Mouse (Mus musculus) stomach, postnatal 0 days (tissue): ENCODE results near the gene Sync. TPM values are rescaled to one million over a fixed set of nuclear protein-coding genes. Genes with fewer than 3 reads are reported as not detected.

Experiments used
- ATAC-seq: fragments of 200-750 bp; cut with Nextera tagmentation; 2 replicates; pipeline ENCODE4 v1.8.0; 2017; ENCODE audit not compliant: low FRiP score, low TSS enrichment
- DNase-seq: peaks from one replicate; pipeline ENCODE4 v3.0.0-alpha.2; 2016; ENCODE audit warnings: low spot score
- H3K27ac ChIP-seq: fragments of 300-500 bp; sonication (generic); replicated peaks from 2 replicates; pipeline ENCODE4 v1.5.1; 2014; ENCODE audit warnings: mild to moderate bottlenecking, control low read depth
- H3K27me3 ChIP-seq: fragments of 300-500 bp; sonication (generic); 2 replicates; pipeline ENCODE4 v1.6.1; 2014; ENCODE audit warnings: low read length; ENCODE audit not compliant: control insufficient read depth, insufficient read depth
- H3K36me3 ChIP-seq: fragments of 300-500 bp; sonication (generic); 2 replicates; pipeline ENCODE4 v1.6.1; 2014; ENCODE audit warnings: low read length, mixed read lengths; ENCODE audit not compliant: control insufficient read depth, insufficient read depth
- H3K4me1 ChIP-seq: fragments of 300-500 bp; sonication (generic); replicated peaks from 2 replicates; pipeline ENCODE4 v1.6.1; 2014; ENCODE audit warnings: antibody characterized with exemption; ENCODE audit not compliant: control insufficient read depth, insufficient read depth
- H3K4me2 ChIP-seq: fragments of 300-500 bp; sonication (generic); replicated peaks from 2 replicates; pipeline ENCODE4 v1.6.1; 2014; ENCODE audit warnings: low read depth, mild to moderate bottlenecking, control low read depth, moderate library complexity
- H3K4me3 ChIP-seq: fragments of 300-500 bp; sonication (generic); 2 replicates; pipeline ENCODE4 v1.5.1; 2014; ENCODE audit warnings: low read depth, low read length, control low read depth
- H3K9ac ChIP-seq: fragments of 300-500 bp; sonication (generic); 2 replicates; pipeline ENCODE4 v1.6.1; 2014; ENCODE audit warnings: mild to moderate bottlenecking, low read length, control low read depth, mixed read lengths
- H3K9me3 ChIP-seq: fragments of 300-500 bp; sonication (generic); 2 replicates; pipeline ENCODE4 v1.6.1; 2016; ENCODE audit warnings: low read length; ENCODE audit not compliant: control insufficient read depth
- CTCF ChIP-seq: IDR thresholded peaks from 2 replicates; pipeline ENCODE4 v1.5.1; 2016; ENCODE audit warnings: antibody characterized with exemption, low read depth, mild to moderate bottlenecking, moderate library complexity
- EP300 ChIP-seq: optimal IDR thresholded peaks from 2 replicates; pipeline ENCODE3; 2016; ENCODE audit warnings: antibody characterized with exemption
- WGBS: fragments of 180-500 bp; shearing (Covaris S2); extraction: QIAGEN DNeasy Blood & Tissue Kit; methylation state at CpG from one replicate; pipeline ENCODE4 v1.1.7; 2014; 5-methylcytosine and 5-hydroxymethylcytosine counted together
- polyA plus RNA-seq: library from polyadenylated mRNA; unstranded; fragments of >200 nt; fragmentation: Nextera tagmentation; extraction: Ambion mirVana; gene quantifications from 2 replicates; pipeline ENCODE4 v1.2.1, GENCODE M21; 2015

Gene Sync
- polyA plus RNA-seq, result 2.9 and 3.2 TPM in 2 replicates

GRCm38 (mm10) chr4:129287472-129287981 lies at the start of gene Sync:
Sync (plus strand) TSS chr4:129287617.
- H3K9ac ChIP-seq, result peak within 1 kb of the TSS; percentile 61
- H3K4me3 ChIP-seq, result peak within 1 kb of the TSS; percentile 52
- DNase-seq (peak; percentile 59), ATAC-seq (peak; percentile 42)
- under 1% methylated on average over 50 of the region's 53 CpGs for WGBS
- H3K27me3 ChIP-seq, result no peaks in the 10 kb centered on the region
- no peaks in the 10 kb centered on the region for H3K36me3 ChIP-seq
- H3K9me3 ChIP-seq, result no peaks in the 10 kb centered on the region
- peak within 1 kb of the TSS; percentile 92 for H3K4me2 ChIP-seq
- peak within 1 kb of the TSS; percentile 67 for H3K27ac ChIP-seq
- 0 out of 2 replicates have a peak, but pooled peaks cover 2% of the 10 kb centered on the region for H3K4me1 ChIP-seq
- no peak for TF ChIP-seq CTCF
- TF ChIP-seq EP300, result no peak

GRCm38 (mm10) chr4:129237843-129238441 lies 49.5 kb upstream of the Sync start:
- Histone ChIP-seq H3K9me3 (no peaks in the 10 kb centered on the region), H3K27ac (peak overlapping the region; percentile 89), H3K9ac (peak overlapping the region; percentile 36; the same call in 1 of the 2 replicates), H3K4me3 (peak overlapping the region; percentile 64), H3K4me2 (peak overlapping the region; percentile 93), H3K27me3 (no peaks in the 10 kb centered on the region), H3K36me3 (no peaks in the 10 kb centered on the region), H3K4me1 (0 out of 2 replicates have a peak, but pooled peaks cover 6% of the 10 kb centered on the region)
- peak; percentile 58 for DNase-seq
- 0 out of 2 replicates have a peak, but pooled peaks have one; percentile 4 for ATAC-seq
- no peak for TF ChIP-seq EP300
- TF ChIP-seq CTCF, result no peak
- 9% methylated on average over 21 of the region's 21 CpGs for WGBS

DNA sequence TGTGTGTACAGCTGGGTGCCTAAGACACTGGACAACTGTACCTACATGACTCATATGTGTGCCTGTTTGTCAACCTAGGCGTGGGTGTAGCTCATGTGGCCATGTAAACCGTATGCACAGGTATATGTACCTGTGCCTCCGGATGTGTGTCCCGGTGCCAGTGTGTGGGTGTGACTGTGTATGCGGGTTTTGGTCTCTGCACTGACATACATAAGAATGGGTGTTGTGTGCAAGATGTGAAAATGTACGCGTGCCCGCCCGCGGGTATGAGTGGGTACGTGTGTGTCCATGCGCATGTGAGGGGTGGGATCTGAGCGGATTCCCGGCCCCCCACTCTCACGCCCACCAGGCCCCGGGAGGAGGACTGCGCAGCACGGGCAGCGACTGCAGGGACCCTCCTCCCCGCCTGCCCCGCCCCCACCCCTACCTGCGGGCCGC lies 48.8 kb upstream of the Sync start:
- Histone ChIP-seq H3K36me3 (no peaks in the 10 kb centered on the region), H3K27me3 (no peaks in the 10 kb centered on the region), H3K4me3 (peak overlapping the region; percentile 64), H3K9me3 (no peaks in the 10 kb centered on the region), H3K4me2 (peak overlapping the region; percentile 93), H3K4me1 (0 out of 2 replicates have a peak, but pooled peaks cover 6% of the 10 kb centered on the region), H3K9ac (peak overlapping the region; percentile 72), H3K27ac (peak overlapping the region; percentile 89)
- ATAC-seq (peak; percentile 81), DNase-seq (peak; percentile 73)
- 2% methylated on average over 21 of the region's 23 CpGs for whole genome bisulfite sequencing
- TF ChIP-seq CTCF, result no peak

DNA sequence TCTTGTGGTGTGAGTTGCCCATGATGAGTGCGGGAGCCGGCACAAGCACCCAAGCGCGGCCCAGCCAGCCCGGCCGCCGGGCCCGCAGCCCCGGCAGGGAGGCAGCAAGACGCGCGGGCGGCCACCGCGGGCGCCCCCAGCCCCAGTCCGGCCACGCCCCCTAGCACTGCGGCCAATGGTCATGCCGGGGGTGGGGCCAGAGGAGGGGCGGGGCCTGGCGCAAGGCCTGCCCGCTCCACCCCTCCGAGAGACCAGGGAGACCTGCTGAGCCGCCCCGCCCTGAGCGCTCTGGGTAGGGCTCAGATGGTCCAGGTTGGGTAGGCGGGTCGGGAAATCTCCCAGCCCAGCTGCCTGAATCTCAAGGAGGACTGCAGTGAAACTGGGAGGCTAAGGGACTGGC lies 48.3 kb upstream of the Sync start:
- peak overlapping the region; percentile 93 for H3K4me2 ChIP-seq
- H3K9me3 ChIP-seq, result no peaks in the 10 kb centered on the region
- peak overlapping the region; percentile 72 for H3K9ac ChIP-seq
- WGBS, result 2% methylated on average over 25 of the region's 29 CpGs
- H3K27ac ChIP-seq, result peak overlapping the region; percentile 89
- no peaks in the 10 kb centered on the region for H3K36me3 ChIP-seq
- H3K27me3 ChIP-seq, result no peaks in the 10 kb centered on the region
- DNase-seq (peak; percentile 94), ATAC-seq (peak; percentile 80)
- H3K4me1 ChIP-seq, result 0 out of 2 replicates have a peak, but pooled peaks cover 6% of the 10 kb centered on the region
- TF ChIP-seq CTCF (no peak), EP300 (no peak)
- peak overlapping the region; percentile 64 for H3K4me3 ChIP-seq

DNA sequence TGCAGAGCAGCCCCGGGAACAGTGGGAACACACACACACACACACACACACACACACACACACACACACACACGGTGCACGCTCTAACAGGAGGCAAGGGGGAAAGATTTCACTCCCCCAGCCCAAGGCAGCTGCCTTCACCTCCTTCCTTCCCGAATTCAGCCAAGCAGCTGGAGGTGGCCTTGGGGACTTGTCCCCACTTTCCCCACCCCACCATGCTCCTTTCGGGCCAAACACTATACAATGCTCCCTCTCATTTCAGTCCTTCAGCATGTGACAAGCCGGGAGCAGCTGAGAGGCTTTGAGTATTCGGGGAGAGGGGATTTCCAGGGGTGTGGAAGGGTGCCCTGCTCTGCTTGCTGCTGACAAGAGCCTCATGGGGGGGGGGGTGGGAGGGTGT lies 45.5 kb upstream of the Sync start:
- Histone ChIP-seq H3K27me3 (no peaks in the 10 kb centered on the region), H3K36me3 (no peaks in the 10 kb centered on the region), H3K4me3 (no peak overlapping the region), H3K9ac (no peak overlapping the region), H3K9me3 (no peaks in the 10 kb centered on the region), H3K27ac (no peak overlapping the region), H3K4me1 (0 out of 2 replicates have a peak, but pooled peaks cover 6% of the 10 kb centered on the region), H3K4me2 (no peak overlapping the region)
- DNase-seq (peak; percentile 18), ATAC-seq (no peak)
- 37% methylated on average over 7 of the region's 7 CpGs for WGBS
- TF ChIP-seq EP300 (no peak), CTCF (no peak)

GRCm38 (mm10) chr4:129242327-129242726 lies 45.1 kb upstream of the Sync start:
- DNase-seq (peak; percentile 19), ATAC-seq (no peak)
- H3K9me3 ChIP-seq, result no peaks in the 10 kb centered on the region
- no peak overlapping the region for H3K9ac ChIP-seq
- TF ChIP-seq CTCF, result no peak
- TF ChIP-seq EP300, result no peak
- H3K27ac ChIP-seq, result peak overlapping the region; percentile 70
- no peak overlapping the region for H3K4me3 ChIP-seq
- no peaks in the 10 kb centered on the region for H3K36me3 ChIP-seq
- H3K4me2 ChIP-seq, result 0 out of 2 replicates have a peak overlapping the region, but pooled peaks have one; percentile 11
- WGBS, result 42% methylated on average over 4 of the region's 4 CpGs
- H3K4me1 ChIP-seq, result 0 out of 2 replicates have a peak, but pooled peaks cover 6% of the 10 kb centered on the region
- H3K27me3 ChIP-seq, result no peaks in the 10 kb centered on the region
